Mouse (Mus musculus): ENCODE measurements at regions not wholly inside any gene's neighbourhood (a gene's known extent, or its start where the extent isn't known, plus 50 kb on each side); places are given as distances from the start of the nearest gene placed in this dataset.

GRCm38 (mm10) chr2:50772101-50772500, 376.8 kb downstream of the Rnd3 start:
- DNase-seq, result peak; percentile 53 to 75

- DNase-seq, result no peak
These were observed 389.9 kb downstream of the Rnd3 start for GRCm38 (mm10) chr2:50759016-50759415.

- no peak for DNase-seq
These were observed 390.9 kb downstream of the Rnd3 start for GRCm38 (mm10) chr2:50757837-50758541.

GRCm38 (mm10) chr2:50755616-50756450, 393.1 kb downstream of the Rnd3 start:
- no peak for DNase-seq

- DNase-seq, result no peak
These were observed 393.8 kb downstream of the Rnd3 start for GRCm38 (mm10) chr2:50755160-50755559.

- no peak for DNase-seq
These were observed 396.5 kb downstream of the Rnd3 start for GRCm38 (mm10) chr2:50752408-50752807.

GRCm38 (mm10) chr2:50750799-50751198, 398.1 kb downstream of the Rnd3 start:
- no peak for DNase-seq

- no peak for DNase-seq
These were observed 404.2 kb downstream of the Rnd3 start for GRCm38 (mm10) chr2:50744625-50745214.

GRCm38 (mm10) chr2:50743785-50744258, 405.1 kb downstream of the Rnd3 start:
- DNase-seq, result no peak

GRCm38 (mm10) chr2:50742421-50742820, 406.5 kb downstream of the Rnd3 start:
- DNase-seq, result no peak

- DNase-seq, result no peak
These were observed 407.6 kb downstream of the Rnd3 start for GRCm38 (mm10) chr2:50741337-50741736.

GRCm38 (mm10) chr2:50739599-50739979, 409.3 kb downstream of the Rnd3 start:
- no peak for DNase-seq

- DNase-seq, result no peak
These were observed 409.8 kb downstream of the Rnd3 start for GRCm38 (mm10) chr2:50738936-50739598.

GRCm38 (mm10) chr2:50737706-50738105, 411.2 kb downstream of the Rnd3 start:
- no peak for DNase-seq

- no peak for DNase-seq
These were observed 413.9 kb downstream of the Rnd3 start for GRCm38 (mm10) chr2:50735029-50735428.

GRCm38 (mm10) chr2:50706652-50707051, 410.1 kb upstream of the Mmadhc start:
- no peak for DNase-seq

- DNase-seq, result peak; percentile 49 to 77
These were observed 407.7 kb upstream of the Mmadhc start for GRCm38 (mm10) chr2:50704297-50704696.

- no peak for DNase-seq
These were observed 406.2 kb upstream of the Mmadhc start for GRCm38 (mm10) chr2:50702584-50703450.

GRCm38 (mm10) chr2:50698841-50699240, 402.2 kb upstream of the Mmadhc start:
- DNase-seq, result no peak

- no peak for DNase-seq
These were observed 400.0 kb upstream of the Mmadhc start for GRCm38 (mm10) chr2:50696575-50696974.

GRCm38 (mm10) chr2:50694849-50695248, 398.2 kb upstream of the Mmadhc start:
- DNase-seq, result no peak

Measured in heart, adult 18-20 months (tissue).